Mouse (Mus musculus) heart, postnatal 14 days (tissue): ENCODE measurements around the gene Lrg1. TPM values are rescaled to one million over a fixed set of nuclear protein-coding genes. Genes with fewer than 3 reads are reported as not detected.

ENCODE experiments used
- DNase-seq, 2 experiments: peaks; one replicate each; pipeline ENCODE4 v3.0.0; 2021 to 2022
- intact Hi-C: fragments of 180-260 bp; cut with DNase I; formaldehyde crosslinking; loops from one replicate; pipeline ENCODE4 v1.15.1; 2025
- total RNA-seq, 2 experiments: library from RNA; stranded (reverse); gene quantifications; 2 replicates each; pipeline ENCODE4 v1.2.3; 2021

Lrg1 gene
- total RNA-seq, 2 experiments from 2014 or later, result 36.7 to 45.8 TPM

DNA sequence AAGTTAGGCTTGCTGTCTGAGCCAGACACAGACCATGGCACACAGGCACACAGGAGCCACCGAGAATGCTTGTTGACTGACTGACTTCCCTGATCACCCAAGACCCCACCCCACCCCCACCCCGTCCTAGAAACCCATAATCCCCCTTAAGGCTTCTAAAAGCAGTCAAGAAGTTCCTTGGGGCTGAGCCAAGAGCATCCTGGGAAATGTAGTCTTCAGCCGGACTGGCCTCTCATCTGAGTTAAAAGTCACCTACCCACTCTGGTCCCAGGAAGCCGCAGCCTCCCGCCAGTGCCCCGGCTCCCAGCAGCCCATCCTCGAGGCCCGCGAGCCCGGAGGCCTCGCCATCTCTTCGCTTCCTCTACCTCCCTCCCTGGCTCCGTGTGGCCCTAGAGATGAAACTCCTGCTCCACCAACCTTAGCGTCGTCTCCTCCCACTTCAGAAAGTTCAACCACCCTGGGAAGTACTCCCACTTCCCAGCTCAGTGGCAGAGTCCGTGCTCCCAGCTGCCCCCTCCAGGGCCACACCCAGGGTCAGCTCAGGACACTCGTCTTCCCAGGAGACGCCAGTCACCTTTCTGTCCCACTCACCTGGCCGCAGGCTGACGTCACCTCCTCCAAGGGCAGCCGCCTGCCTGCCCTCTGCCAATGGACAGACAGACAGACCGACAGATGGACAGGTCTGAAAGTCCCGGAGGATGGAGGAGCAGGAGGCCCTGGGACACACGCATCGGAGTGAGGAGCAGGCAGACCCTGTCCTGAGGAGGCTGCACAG, 16.2 kb upstream of the Lrg1 start:
- intact Hi-C loops, result no loop called here
- peak in 1 of 2 experiments; percentile 27 for DNase-seq

DNA sequence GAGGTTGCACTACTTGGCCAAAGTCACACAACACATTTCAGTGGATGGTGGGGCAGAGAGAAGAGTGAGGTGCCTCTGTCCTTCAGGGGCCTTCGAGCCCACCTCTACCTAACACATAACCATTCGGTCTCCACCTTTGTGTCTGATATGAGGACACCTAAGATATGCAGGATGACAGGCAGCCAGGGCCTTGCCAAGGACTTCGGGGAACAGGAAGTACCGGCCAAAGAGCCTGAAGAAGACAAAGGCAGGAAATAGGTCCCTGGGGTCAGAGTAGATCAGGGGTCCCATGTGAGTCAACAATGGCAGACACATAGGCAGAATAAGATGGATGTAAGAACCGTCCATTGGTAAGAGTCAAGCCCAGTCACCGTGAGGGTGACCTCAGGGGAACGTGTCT, 14.8 kb upstream of the Lrg1 start:
- intact Hi-C loops, result no loop called here
- DNase-seq, result peak in 1 of 2 experiments; percentile 15

DNA sequence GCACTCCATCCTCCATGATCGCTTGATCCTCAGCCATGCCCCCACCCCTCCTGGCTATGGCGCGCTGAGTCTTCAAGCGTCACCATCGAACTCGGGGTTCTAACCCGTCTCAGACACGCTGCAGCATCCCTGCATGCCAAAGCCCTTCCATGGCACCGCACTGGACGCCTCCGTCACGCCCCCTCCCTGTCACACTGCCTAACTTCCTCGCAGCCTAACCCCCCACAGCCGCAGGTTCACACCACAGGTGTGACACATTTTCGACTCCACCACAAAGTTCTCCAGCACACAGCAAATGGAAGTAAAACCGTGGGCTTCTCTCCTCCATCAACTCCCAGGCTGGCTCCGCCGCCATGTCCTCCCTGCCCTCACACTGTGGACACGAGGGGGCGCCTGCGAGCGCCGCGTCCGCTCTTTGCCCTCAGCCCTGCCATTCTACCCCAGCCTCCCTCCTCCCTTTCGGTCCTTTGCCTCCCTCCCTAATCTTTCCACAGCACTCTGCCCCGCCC, 12.7 kb upstream of the Lrg1 start:
- intact Hi-C loops, result no loop called here
- peak; percentile 81 to 85 for DNase-seq

DNA sequence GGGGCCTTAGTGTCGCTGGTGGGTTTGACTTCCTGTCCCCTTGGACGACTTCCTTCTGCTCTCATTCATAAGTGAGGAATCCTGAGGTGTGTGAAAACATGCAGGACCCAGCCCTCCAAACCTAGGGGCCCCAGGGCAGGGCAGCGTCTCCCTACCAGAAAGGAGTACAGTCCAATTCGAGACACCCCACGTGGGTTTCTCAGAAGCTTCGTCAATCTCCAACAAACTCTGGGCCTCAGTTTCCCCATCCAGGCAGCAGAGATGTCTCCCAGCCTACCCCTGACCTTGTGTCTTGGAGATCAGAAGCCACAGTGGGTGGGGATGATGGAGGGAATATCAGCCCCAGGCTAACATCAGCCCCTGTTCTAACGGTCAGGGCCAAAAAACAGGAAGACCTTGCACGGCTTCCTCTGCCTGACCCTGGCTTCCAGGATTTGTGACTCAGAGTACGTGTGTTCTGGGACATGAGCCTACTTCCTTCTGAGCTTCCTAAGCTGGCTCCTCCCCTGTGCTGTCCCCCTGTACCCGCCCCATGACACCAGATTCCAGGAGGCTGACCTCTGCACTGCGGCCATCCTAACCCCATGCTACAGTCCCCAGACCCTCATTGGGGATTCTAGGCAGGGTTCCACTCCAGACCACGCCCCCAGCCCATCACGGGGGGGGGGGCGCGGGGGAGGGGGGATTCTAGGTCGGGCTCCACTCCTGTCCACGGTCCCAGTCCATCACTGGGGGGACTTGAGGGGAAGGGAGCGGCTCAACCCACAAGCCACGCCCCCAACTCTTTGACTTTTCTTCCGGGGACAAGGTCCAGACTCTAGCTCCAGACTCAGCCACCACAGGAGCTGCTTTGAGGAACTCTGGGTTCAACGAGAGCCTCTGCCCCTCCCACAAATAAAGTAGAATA, 11.9 kb upstream of the Lrg1 start:
- intact Hi-C loops, result no loop called here
- DNase-seq, result peak; percentile 68 to 74

DNA sequence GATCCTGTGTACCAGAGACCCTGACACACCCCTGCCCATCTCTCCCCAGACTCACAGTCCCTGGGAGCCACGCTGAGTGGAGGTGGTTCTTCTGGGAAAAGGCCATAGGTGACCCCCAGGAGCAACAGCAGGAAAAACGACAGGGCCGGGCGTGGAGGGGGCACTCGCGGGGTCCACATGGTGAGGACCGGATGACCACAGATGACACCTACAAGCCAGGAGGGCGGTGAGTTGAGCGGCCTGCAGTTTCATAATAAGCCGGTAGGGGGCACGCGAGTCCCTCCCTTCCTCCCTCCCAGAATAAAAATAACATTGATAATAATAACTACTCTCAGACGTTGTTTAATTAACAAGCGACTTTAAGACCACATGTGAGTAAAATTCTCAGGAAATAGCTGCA, 10.9 kb upstream of the Lrg1 start:
- DNase-seq, result peak; percentile 79 to 81
- intact Hi-C loops, result loop anchor here (1.0 kb wide), 1 partner anchor 27 kb away; no protein-coding TSS in a partner anchor

DNA sequence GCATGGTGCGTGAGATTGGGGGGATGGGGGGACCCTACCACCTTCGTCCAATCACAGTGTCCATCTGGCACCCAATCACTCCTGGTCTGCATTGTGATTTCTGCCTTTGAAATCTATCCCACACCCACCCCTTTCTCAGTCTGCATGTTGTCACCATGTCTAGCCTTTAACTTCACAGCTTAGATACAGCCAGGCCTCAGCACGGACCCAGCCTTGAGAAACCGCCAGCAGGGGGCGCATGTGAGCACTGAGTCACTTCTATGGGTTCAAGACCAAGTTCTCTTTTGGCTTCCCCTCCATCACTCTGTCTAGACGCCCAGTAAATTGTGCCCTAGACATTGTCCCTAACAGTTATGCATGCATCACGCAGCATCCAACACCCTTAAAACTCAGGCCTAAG, 10.0 kb upstream of the Lrg1 start:
- peak; percentile 74 to 83 for DNase-seq
- intact Hi-C loops, result loop anchor here (1.0 kb wide), 2 partner anchors 27 to 123 kb away; no protein-coding TSS in a partner anchor

DNA sequence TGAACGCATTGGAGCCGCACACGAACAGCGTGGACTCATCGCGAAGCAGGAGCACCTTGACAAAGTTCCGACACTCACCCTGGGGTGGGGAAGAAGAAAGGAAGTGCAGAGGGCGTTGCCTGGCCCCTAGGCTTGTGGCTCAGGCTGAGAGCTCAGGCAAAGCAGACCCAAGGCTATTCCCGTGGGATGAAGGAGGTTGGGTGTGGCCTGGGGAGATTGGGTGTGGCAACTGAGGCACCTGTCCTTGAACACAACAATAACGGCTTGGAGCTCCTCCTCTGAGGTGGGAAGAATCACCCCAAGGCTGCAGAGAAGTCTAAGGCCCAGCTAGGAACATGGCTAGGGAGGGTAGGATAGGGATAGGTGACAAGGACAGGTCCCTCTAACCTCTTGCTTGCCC, 9.3 kb upstream of the Lrg1 start:
- no peak for DNase-seq
- intact Hi-C loops, result loop anchor here (1.0 kb wide), 1 partner anchor 124 kb away; no protein-coding TSS in a partner anchor

DNA sequence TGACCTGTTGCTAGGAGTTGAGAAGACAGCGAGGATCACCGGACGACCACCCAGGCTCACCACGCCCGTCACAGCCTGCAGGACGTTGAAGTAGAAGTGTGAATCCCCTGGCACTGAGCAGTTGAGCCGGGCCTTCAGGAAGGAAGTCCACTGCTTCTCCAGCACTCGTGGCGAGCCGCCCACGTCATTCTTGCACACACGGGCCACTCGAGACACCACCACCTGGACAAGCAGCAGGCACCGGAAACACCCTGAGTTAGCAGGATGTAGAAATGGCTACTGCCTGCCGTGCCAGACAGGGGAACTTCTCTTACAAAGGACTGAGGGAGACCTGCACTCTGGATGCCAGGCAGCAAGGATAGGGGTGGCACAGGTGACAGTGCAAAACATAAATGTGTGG, 6.4 kb upstream of the Lrg1 start:
- DNase-seq, result no peak
- intact Hi-C loops, result no loop called here

DNA sequence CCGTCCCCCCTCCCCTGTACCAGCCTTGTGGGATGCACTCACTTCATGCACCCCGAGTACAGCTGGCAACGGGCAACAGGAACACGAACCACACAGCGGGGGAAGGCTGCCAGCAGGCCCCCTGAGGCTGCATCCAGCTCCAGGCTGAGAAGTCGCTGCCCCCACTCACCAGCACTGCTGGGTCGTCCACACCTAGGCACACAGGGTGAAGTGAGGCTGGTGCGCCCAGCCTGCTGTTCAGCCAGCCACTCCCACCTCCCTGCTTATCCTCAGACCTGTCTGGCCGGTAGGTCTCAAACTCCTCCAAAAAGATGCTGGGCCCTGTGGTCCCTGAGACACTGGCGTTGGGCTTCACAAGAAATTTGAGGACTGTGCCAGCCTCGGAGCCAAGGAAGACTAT, 4.4 kb upstream of the Lrg1 start:
- intact Hi-C loops, result no loop called here
- DNase-seq, result no peak

DNA sequence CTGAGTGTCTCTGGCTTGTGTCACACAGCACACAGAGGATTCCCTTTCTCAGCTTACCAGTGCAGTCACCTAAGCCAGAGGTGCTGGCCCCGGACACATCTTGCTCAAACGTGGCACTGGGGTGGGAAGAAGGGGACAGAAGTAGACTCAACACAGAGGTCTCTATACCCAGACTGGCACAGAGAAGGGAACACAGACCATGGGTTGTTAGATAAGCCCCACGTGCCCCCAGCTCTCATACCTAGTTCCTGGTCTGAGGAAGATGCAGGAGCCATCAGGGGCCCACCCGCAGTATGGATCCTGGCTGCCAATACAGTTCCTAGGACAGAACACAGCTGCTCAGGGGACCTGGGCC, 3.5 kb upstream of the Lrg1 start:
- DNase-seq, result no peak
- intact Hi-C loops, result no loop called here

DNA sequence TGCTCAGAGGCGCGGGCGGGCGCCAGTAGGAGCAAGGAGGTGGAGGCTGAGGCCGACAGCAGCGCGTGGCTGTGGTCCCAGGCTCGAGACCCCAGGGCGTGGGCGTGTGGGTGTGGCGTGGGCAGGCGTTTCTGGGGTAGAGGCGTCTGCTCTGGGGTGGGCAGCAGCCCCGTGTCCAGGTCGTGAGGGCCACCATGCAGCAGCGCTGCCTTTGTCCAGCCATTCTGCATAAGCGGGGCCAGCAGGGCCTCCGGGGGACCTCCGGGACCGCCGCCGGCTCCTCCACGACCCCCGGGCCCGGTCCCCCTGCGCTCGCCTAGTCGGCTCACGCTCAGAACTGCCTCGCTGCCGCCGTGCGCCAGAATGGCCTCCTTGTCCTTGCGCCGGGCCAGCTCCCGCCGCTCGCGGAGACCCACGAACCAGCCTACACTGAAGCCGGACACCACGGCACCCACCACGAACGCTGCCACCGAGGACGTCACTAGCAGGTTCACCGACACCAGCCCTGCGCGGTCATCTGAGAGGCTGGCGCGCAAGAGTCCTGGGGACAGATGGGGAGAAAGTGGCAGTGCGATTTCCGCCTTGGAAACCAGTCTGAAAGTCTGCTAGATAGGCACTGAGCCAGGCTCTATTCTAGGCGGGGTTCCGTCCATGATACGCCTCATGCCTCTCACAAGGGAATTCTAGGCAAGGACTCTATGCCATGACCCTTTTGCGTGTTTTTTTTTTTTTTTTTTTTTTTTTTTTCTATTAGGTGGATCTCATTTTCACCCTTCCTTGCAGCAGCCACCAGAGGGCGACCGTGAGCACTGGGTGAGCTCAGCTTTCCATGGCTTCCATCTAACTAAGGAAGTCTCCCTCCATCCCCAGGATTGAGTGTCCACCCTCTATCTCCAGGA, 2.8 kb upstream of the Lrg1 start:
- intact Hi-C loops, result no loop called here

DNA sequence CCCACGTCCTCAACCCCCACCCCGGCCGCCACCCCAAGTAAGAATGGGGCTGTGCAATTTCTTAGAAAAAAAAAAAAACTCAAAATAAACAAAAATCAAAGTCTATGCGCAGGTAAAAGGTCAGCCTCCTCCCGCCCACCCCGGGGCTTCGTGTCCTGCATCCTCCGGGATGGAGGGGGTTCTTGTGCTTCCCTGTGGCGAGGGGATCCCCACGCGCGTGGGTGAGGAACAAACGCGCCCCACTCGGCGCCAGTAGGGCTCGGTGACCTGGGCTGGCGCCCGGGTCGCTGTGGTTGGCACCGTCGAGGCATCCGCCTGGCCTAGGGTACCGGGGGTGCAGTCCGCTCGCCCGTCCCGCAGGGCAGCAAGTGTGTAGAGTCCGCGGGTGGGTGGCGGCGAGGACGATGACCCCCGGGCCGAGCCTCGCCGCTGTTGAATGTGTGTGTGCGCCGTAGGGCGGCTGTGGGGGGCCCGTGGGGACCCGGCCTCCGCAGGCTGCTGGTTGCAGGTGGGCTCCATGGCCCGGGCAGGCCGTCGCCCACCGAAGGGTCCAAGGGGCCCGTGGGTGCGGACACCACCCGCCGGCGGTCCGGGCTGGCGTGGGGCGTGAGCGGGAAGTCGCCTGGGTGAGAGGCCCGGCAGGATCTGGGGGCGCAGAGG, 2.0 kb upstream of the Lrg1 start:
- intact Hi-C loops, result no loop called here
- DNase-seq, result no peak

More for the DNA sequence above, 2.8 kb upstream of the Lrg1 start:
- DNase-seq, result peak; percentile 76

DNA sequence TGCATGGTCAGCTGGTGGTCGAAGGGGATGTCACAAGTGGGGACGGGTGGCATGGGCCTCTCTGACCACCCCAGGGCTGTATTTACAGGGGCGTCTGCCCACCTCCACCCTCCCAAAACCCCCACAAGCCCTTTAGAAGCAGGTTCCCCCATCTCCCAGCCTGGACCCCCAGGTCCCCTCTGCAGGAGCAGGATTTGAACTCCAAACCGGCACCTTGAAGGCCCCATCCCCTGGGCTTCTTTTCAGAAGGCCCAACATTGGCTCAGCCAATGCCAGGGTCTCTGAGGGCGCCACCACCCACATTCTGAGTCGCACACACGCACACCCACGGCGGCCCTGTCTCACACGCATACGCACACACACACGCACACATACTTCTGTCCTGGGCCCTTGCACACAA, 1.4 kb upstream of the Lrg1 start:
- intact Hi-C loops, result no loop called here
- DNase-seq, result no peak

DNA sequence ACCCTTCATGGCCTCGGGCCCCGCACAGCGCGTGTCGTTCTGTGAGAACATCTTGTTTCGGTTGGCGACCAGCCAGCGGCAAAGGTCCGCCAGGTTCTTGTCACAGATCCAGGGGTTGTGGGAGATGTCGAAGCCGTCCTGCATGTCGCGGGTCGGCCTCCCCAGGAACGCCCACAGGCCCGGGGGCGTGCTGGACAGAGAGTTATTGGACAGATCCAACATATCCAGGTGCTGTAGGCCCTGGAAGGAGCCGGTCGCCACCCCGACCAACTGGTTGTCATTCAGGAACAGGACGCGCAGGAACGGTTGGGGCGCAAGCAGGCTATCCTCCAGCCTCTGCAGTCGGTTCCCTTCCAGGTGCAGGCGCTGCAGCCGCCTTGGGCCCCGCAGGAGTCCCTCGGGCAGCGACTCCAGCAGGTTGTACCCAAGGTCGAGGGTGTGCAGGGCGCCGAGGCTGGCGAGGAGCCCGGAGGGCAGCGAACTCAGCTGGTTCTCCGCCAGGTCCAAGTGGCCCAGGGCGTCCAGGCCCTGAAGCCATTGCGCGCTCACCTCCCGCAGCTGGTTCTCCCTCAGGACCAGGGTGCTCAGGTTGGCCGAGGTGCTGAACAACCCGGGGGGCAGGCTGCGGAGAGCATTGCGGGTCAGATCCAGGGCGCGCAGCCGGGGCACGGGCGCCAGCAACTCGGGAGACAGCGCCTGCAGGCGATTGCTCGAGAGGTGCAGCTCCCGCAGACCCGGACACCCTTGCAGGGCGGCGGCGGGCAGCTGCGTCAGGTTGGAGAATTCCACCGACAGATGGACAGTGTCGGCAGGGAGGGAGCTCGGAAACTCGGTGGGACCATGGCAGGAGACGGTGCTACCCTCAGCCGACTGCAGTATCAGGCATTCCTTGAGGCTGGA, 1.6 kb downstream of the Lrg1 start:
- intact Hi-C loops, result no loop called here
- peak; percentile 74 to 83 for DNase-seq

DNA sequence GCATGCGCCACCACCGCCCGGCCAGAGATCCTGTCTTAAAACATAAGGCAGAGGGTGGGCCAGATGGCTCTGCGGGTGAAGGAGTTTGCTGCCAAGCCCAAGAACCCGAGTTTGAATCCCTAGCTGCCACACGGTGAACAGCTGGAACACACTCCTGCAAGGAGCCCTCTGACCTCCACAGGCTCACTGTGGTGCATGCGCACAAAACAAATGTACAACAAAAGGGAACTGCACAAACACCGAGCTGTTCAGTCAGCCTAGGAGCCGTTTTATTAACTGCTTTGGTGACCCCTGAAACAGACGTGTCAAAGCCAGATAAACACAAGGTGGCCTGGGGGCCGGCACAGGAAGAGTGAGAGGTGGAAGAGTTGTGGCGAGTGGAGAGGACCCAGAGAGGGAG, 2.4 kb downstream of the Lrg1 start:
- intact Hi-C loops, result no loop called here
- no peak for DNase-seq

DNA sequence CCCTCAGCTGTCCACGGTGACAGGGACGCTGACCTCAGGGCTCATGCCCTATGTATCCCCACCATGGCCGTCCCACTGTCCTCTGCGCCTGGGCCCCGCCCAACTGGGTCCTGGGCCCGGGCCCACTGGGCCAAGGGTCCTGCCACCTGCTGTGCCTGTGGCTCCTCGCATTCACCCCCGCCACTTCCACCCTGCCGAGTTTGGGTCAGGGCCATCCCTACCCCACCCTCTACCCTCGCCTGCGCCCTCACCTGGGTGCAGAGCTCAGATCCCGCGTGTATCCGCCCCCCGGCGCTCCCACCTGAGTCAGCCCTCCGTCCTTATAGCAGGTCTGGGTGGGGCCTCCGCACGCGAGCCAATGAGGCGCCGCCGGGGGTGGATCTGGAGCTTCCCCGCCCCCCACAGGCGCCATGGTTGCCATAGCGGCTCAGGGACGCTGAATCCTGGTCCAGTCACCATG, 4.5 kb downstream of the Lrg1 start, which contains the start of gene Plin5:
TSS of gene Plin5 (minus strand) at position 346 of the 460 bp plus-strand sequence.
- DNase-seq, result peak; percentile 78 to 83
- intact Hi-C loops, result no loop called here

DNA sequence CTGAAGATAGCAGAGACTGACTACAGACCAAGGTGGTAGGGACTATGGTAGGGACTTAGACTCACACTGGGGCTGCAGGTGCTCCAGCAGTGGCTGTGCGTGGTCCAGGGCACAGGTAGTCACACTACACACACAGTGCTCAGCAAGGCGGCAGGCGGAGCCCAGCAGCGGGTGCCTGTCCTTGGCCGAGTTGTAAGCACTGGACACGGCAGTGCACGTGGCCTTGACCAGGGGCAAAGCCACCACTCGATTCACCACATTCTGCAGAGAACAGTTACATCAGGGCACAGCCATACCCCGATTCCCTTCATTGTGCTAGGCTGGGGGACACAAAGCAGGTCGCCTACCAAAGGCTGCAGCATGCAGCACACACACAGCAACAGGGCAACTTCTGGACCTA, 5.6 kb downstream of the Lrg1 start:
- DNase-seq, result no peak
- intact Hi-C loops, result no loop called here

DNA sequence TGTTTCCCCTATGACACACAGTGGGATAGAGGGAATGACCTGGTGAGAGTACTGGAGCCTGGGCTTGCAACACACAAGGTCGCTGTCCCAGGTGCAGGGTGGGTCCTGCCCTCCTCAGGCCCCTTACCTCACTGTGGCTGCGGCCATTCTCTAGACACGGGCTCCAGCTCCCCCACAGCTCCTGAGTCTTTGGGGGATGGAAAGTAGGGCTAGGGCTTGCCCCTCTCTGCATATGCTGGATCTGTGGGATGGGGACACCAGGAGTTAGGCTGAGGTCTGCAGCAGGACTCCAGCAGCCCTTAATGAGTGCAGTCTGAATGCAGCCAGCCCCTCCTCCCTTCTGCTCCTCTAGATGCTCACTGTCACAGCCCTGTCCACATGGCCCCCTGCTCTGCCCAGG, 9.1 kb downstream of the Lrg1 start:
- DNase-seq, result no peak
- intact Hi-C loops, result no loop called here

DNA sequence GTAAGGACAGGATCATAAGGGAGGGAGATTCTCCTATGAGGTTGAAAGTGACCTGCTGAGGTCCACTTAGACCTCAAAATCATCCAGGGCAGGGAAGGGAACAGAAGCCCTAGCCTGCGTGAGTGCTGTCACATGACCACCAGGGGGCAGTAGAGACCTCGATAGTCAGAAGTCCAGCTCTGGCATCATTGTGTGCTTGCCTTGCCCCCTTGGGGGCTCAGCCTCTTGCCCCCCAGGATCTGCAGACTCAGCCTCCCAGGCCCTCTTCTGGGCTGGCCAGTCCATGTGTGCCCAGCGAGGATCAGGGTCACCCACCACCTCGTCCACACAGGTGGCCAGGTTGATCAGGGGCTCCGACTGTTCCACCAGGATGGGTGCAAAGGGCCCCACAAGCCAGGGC, 9.9 kb downstream of the Lrg1 start:
- intact Hi-C loops, result no loop called here
- peak; percentile 64 to 82 for DNase-seq
